Mouse (Mus musculus) gonadal fat pad, adult 2 months (tissue): ENCODE data around the gene Gm10378. TPM values are rescaled to one million over a fixed set of nuclear protein-coding genes. Genes with fewer than 3 reads are reported as not detected.
"Not testable (repeated sequence)": the region's sequence is repeated elsewhere in the genome, so short reads cannot be mapped to it uniquely, and the experiment has no call there.

Experiments used
- DNase-seq: peaks from one replicate; pipeline ENCODE4 v3.0.0-alpha.2; 2012; ENCODE audit warnings: low read depth
- polyA plus RNA-seq: library from polyadenylated mRNA; depleted of rRNA; stranded (reverse); fragments of >200 nt; gene quantifications from 2 replicates; pipeline ENCODE4 v1.2.3, GENCODE M21; 2012; rRNA removed

The Gm10378 gene
- not detected in 2 replicates for polyA plus RNA-seq

DNA sequence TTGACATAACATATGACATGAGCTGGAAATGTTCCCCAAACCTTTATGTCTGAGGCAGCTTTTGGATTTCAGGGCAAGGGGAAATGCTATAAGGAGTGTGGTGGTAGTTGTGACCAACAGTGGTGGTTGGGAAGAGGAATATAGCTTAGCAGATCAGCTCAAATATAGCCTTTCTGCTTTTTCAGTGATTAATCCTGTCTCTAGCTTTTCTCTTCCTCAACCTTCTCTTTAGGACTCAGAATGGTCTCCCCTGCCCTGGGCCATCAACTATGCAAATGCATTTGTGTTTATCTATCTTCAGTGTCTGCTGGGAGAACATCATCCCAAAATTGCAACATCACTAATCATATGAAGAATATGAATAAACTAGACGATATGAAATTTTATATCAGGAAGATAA, at the start of gene Gm10378:
Gene Gm10378, plus strand, starts transcription at position 301 of the 400 bp plus-strand sequence.
- DNase-seq, result not testable (repeated sequence)

DNA sequence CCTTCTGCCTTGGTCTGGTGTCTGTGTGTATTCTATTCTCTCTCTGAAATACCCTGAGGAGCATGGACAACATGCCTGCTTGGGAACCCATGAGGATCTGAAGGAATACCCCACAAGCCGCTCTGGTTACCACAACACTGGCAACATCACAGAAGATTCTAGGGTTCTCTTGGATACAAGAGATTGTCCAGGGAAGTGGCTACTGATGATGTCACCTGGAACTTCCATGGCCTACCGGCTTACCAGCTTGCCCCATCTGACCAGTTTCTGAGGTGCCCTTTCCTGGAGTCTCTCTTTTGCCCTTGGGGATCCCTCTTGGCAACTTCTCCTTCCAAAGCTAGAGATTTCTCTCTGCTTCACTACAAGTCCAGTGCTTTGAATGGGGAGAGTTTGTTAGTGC, 13.9 kb upstream of the Gm10378 start, which contains the start of gene Gm3633:
Gene Gm3633, minus strand, starts transcription at position 101 of the 400 bp plus-strand sequence.
- not testable (repeated sequence) for DNase-seq

Other genes with a start within 250 kb of the Gm10378 start
- not detected in 2 replicates for gene Gm8005, start 216.3 kb upstream of the Gm10378 start, polyA plus RNA-seq
- not detected in 2 replicates for gene Gm8011, start 192.1 kb upstream of the Gm10378 start, polyA plus RNA-seq
- not detected in 2 replicates for gene Gm8020, start 153.6 kb upstream of the Gm10378 start, polyA plus RNA-seq
- gene Gm8024, start 131.7 kb upstream of the Gm10378 start, polyA plus RNA-seq, result not detected in 2 replicates
- gene Gm17124, start 56.1 kb upstream of the Gm10378 start, polyA plus RNA-seq, result not detected in 2 replicates
- not detected in 2 replicates for gene Gm3633, start 14.0 kb upstream of the Gm10378 start, polyA plus RNA-seq
- gene Gm3015, start 112.9 kb downstream of the Gm10378 start, polyA plus RNA-seq, result not detected in 2 replicates
- gene Gm10377, start 142.0 kb downstream of the Gm10378 start, polyA plus RNA-seq, result not detected in 2 replicates
- not detected in 2 replicates for gene Gm21977, start 197.5 kb downstream of the Gm10378 start, polyA plus RNA-seq